Mouse (Mus musculus): ENCODE measurements around the gene Tstd2.

The Tstd2 gene

GRCm38 (mm10) chr4:46138287-46139222, at the start of gene Tstd2, which contains the start of gene Ncbp1:
Gene Tstd2, minus strand, starts transcription at chr4:46138694.
Gene Ncbp1, plus strand, starts transcription at chr4:46138613.
- peak; percentile 91 for DNase-seq (ENCODE audit: low spot score)

GRCm38 (mm10) chr4:46186466-46186865, 48.0 kb upstream of the Tstd2 start:
- no peak for DNase-seq (ENCODE audit: low spot score)

GRCm38 (mm10) chr4:46185890-46186289, 47.4 kb upstream of the Tstd2 start:
- no peak for DNase-seq (ENCODE audit: low spot score)

- DNase-seq (ENCODE audit: low spot score) = no peak
These were observed 46.9 kb upstream of the Tstd2 start for GRCm38 (mm10) chr4:46185423-46185822.

- DNase-seq (ENCODE audit: low spot score) = no peak
These were observed 43.7 kb upstream of the Tstd2 start for GRCm38 (mm10) chr4:46182181-46182580.

GRCm38 (mm10) chr4:46181168-46181567, 42.7 kb upstream of the Tstd2 start:
- DNase-seq (ENCODE audit: low spot score) = no peak

GRCm38 (mm10) chr4:46177496-46177895, 39.0 kb upstream of the Tstd2 start:
- no peak for DNase-seq (ENCODE audit: low spot score)

GRCm38 (mm10) chr4:46177018-46177417, 38.5 kb upstream of the Tstd2 start:
- no peak for DNase-seq (ENCODE audit: low spot score)

GRCm38 (mm10) chr4:46176313-46176712, 37.8 kb upstream of the Tstd2 start:
- no peak for DNase-seq (ENCODE audit: low spot score)

- no peak for DNase-seq (ENCODE audit: low spot score)
These were observed 33.3 kb upstream of the Tstd2 start for GRCm38 (mm10) chr4:46171761-46172160.

GRCm38 (mm10) chr4:46165831-46166230, 27.3 kb upstream of the Tstd2 start:
- DNase-seq (ENCODE audit: low spot score) = no peak

- no peak for DNase-seq (ENCODE audit: low spot score)
These were observed 25.5 kb upstream of the Tstd2 start for GRCm38 (mm10) chr4:46164027-46164426.

GRCm38 (mm10) chr4:46151903-46152544, 13.5 kb upstream of the Tstd2 start:
- no peak for DNase-seq (ENCODE audit: low spot score)

- no peak for DNase-seq (ENCODE audit: low spot score)
These were observed 8.4 kb upstream of the Tstd2 start for GRCm38 (mm10) chr4:46146881-46147280.

GRCm38 (mm10) chr4:46144323-46144722, 5.8 kb upstream of the Tstd2 start:
- no peak for DNase-seq (ENCODE audit: low spot score)

- no peak for DNase-seq (ENCODE audit: low spot score)
These were observed 736 bp downstream of the Tstd2 start for GRCm38 (mm10) chr4:46137629-46138286.

- no peak for DNase-seq (ENCODE audit: low spot score)
These were observed 6.7 kb downstream of the Tstd2 start for GRCm38 (mm10) chr4:46131791-46132190.

- DNase-seq (ENCODE audit: low spot score) = peak; percentile 55
These were observed 8.3 kb downstream of the Tstd2 start for GRCm38 (mm10) chr4:46130221-46130620.

GRCm38 (mm10) chr4:46129311-46130004, 9.0 kb downstream of the Tstd2 start:
- DNase-seq (ENCODE audit: low spot score) = no peak

- peak; percentile 65 for DNase-seq (ENCODE audit: low spot score)
These were observed 12.0 kb downstream of the Tstd2 start for GRCm38 (mm10) chr4:46126541-46126940.

- DNase-seq (ENCODE audit: low spot score) = no peak
These were observed 15.1 kb downstream of the Tstd2 start for GRCm38 (mm10) chr4:46123358-46123757.

- DNase-seq (ENCODE audit: low spot score) = no peak
These were observed 17.7 kb downstream of the Tstd2 start for GRCm38 (mm10) chr4:46120767-46121166.
